ENCODE assay signal across 8 mouse cellular contexts in the genomic region with DNA sequence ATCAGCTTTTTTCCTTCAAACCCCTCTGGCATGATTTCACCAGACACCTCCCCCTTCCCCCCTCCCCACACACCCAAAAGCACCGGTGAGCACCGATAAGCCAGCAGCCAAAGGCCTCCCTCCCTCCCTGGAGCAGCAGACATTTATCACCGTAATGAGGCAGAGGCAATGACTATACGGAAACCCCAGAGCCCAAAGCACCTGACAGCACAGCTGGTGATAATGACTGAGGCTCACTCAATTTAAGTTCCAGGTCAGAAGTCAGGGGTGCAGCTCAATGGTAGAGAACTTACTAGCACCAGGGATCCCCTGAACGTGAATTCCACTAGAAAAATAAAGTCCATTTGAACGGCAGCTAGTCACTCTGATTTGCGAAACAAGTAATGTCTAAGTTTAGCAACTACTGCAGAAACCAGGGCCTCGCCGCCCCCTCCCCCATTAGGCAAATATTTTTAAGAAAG. TPM values are rescaled to one million over a fixed set of nuclear protein-coding genes. Genes with fewer than 3 reads are reported as not detected.
DNase-seq lines count a peak whose midpoint lies in the region; ATAC-seq and TF ChIP-seq lines count a peak whose summit lies in the region.

No protein-coding gene starts in this region.

- ATAC-seq in forebrain, embryonic 14.5 days = no peak
- no peak for ATAC-seq in limb, embryonic 11.5 days (ENCODE audit: insufficient number of reproducible peaks, low FRiP score, low TSS enrichment, low read depth)

- no peaks in the 10 kb centered on the region for H3K27me3 ChIP-seq in heart, adult 2 months (ENCODE audit: control insufficient read depth, insufficient read depth, low read length)
- H3K27me3 ChIP-seq in forebrain, embryonic 14.5 days (replicated peaks; ENCODE audit: control insufficient read depth, insufficient read depth, low read length) = 0 out of 2 replicates have a peak, but pooled peaks cover 4% of the 10 kb centered on the region
- no peaks in the 10 kb centered on the region for H3K27me3 ChIP-seq in limb, embryonic 11.5 days (ENCODE audit: control insufficient read depth, insufficient read depth, low read length)

- no peaks in the 10 kb centered on the region for H3K9me3 ChIP-seq in forebrain, embryonic 14.5 days (replicated peaks; ENCODE audit: control insufficient read depth, low read length)
- H3K9me3 ChIP-seq in limb, embryonic 11.5 days (ENCODE audit: control insufficient read depth, low read length) = no peaks in the 10 kb centered on the region

- H3K4me1 ChIP-seq in heart, adult 2 months (ENCODE audit: control insufficient read depth, insufficient read depth, low read length) = peaks cover 7% of the 10 kb centered on the region
- peaks cover 15% of the 10 kb centered on the region for H3K4me1 ChIP-seq in forebrain, embryonic 14.5 days (ENCODE audit: control insufficient read depth, insufficient read depth, low read length)
- peaks cover 8% of the 10 kb centered on the region for H3K4me1 ChIP-seq in limb, embryonic 11.5 days (ENCODE audit: control insufficient read depth, insufficient read depth, low read length)

- no peak for DNase-seq in heart, adult 2 months
- DNase-seq in heart, postnatal 25 days (ENCODE audit: low spot score) = no peak
- DNase-seq in adipocyte (ENCODE audit: low spot score) = peak; percentile 57
- DNase-seq in forebrain, embryonic 14.5 days (ENCODE audit: low spot score) = no peak
- peak; percentile 46 for DNase-seq in limb, embryonic 11.5 days (ENCODE audit: low spot score)
- DNase-seq in naive thymus-derived CD4-positive, alpha-beta T cell, adult 2 months (ENCODE audit: low read depth) = peak; percentile 59
- DNase-seq in frontal cortex, postnatal 25 days (ENCODE audit: low spot score in 2 of 2) = no peak
- no peak for DNase-seq in ovary, postnatal 36 days (ENCODE audit: low spot score)

- H3K36me3 ChIP-seq in heart, adult 2 months (ENCODE audit: control insufficient read depth, insufficient read depth, low read length) = peaks cover 4% of the 10 kb centered on the region
- H3K36me3 ChIP-seq in forebrain, embryonic 14.5 days (ENCODE audit: control insufficient read depth, insufficient read depth, low read length) = peaks cover 30% of the 10 kb centered on the region
- H3K36me3 ChIP-seq in limb, embryonic 11.5 days (ENCODE audit: control insufficient read depth, insufficient read depth, low read length) = peaks cover 10% of the 10 kb centered on the region; the same call in 1 of the 2 replicates

- peak overlapping the region; percentile 74 for H3K4me3 ChIP-seq in heart, adult 2 months
- H3K4me3 ChIP-seq in forebrain, embryonic 14.5 days (ENCODE audit: low read depth, low read length) = peak overlapping the region; percentile 75
- no peak overlapping the region for H3K4me3 ChIP-seq in limb, embryonic 11.5 days (ENCODE audit: low read depth, low read length)

- H3K79me2 ChIP-seq in heart, adult 2 months (replicated peaks; ENCODE audit: control insufficient read depth, insufficient read depth, low read length) = 0 out of 2 replicates have a peak, but pooled peaks cover 2% of the 10 kb centered on the region

- TF ChIP-seq CTCF in heart, adult 2 months (IDR thresholded peaks at IDR 0.05) = no peak

- peak overlapping the region; percentile 82 for H3K4me2 ChIP-seq in forebrain, embryonic 14.5 days (ENCODE audit: low read length)
- peak overlapping the region; percentile 71 for H3K4me2 ChIP-seq in limb, embryonic 11.5 days (ENCODE audit: low read depth, severe bottlenecking)

- H3K27ac ChIP-seq in heart, adult 2 months = peak overlapping the region; percentile 86
- H3K27ac ChIP-seq in forebrain, embryonic 14.5 days (ENCODE audit: low read depth, low read length) = no peak overlapping the region
- H3K27ac ChIP-seq in limb, embryonic 11.5 days (replicated peaks; ENCODE audit: low read depth, low read length) = no peak overlapping the region

- no peak for TF ChIP-seq EP300 in heart, adult 2 months (IDR thresholded peaks at IDR 0.05; ENCODE audit: insufficient read depth, low read depth, low read length)

- TF ChIP-seq POLR2A in heart, adult 2 months (IDR thresholded peaks at IDR 0.05; ENCODE audit: insufficient read depth, low read depth, low read length) = no peak

- 26% methylated on average over 9 of the region's 9 CpGs for WGBS in heart, adult 2 months
- 23% methylated on average over 9 of the region's 9 CpGs for WGBS in forebrain, embryonic 14.5 days
- 14% methylated on average over 9 of the region's 9 CpGs for WGBS in limb, embryonic 11.5 days

- H3K9ac ChIP-seq in heart, adult 2 months (ENCODE audit: low read depth, low read length) = no peak overlapping the region
- peak overlapping the region; percentile 18; the same call in 1 of the 2 replicates for H3K9ac ChIP-seq in forebrain, embryonic 14.5 days (ENCODE audit: low read length)
- H3K9ac ChIP-seq in limb, embryonic 11.5 days (ENCODE audit: low read length) = no peak overlapping the region

- intact Hi-C loops in heart, adult 2 months (cut with DNase I) = loop anchor here (10.0 kb wide), 1 partner anchor 124 kb away; a partner anchor contains a TSS
- intact Hi-C loops in heart, postnatal 25 days (cut with DNase I) = loop anchor here (10.0 kb wide), 1 partner anchor 254 kb away; no protein-coding TSS in a partner anchor

RNA-seq across cellular contexts. Expression of a gene that starts 1.3 kb away (rescaled TPM):
- 10 to 100 TPM; 50.3 to 54.1 TPM for total RNA-seq in heart, adult 2 months (2021)
- polyA plus RNA-seq in heart, adult 2 months (2012; rRNA removed) = 51.0 and 98.3 TPM in 2 replicates
- 10 to 100 TPM; 54.9 to 60.7 TPM for total RNA-seq in heart, postnatal 25 days (2021)
- polyA plus RNA-seq in forebrain, embryonic 14.5 days (2014; fragmentation: Nextera tagmentation; extraction: Ambion mirVana) = 72.1 and 73.3 TPM in 2 replicates
- polyA plus RNA-seq in limb, embryonic 11.5 days (2014; fragmentation: Nextera tagmentation; extraction: Ambion mirVana) = 65.1 and 73.6 TPM in 2 replicates

Comparison
In these comparisons a context has a peak if more than half of its experiments do, and no peak if none do; other contexts are left out.
1. DNase-seq: peak in adipocyte (single experiment), limb, embryonic 11.5 days (single experiment) and naive thymus-derived CD4-positive, alpha-beta T cell, adult 2 months (single experiment); none in heart, adult 2 months (0 of 2), heart, postnatal 25 days (single experiment), forebrain, embryonic 14.5 days (single experiment), frontal cortex, postnatal 25 days (0 of 2) and ovary, postnatal 36 days (single experiment).